Mouse (Mus musculus): ENCODE data around the gene Clpsl2. TPM values are rescaled to one million over a fixed set of nuclear protein-coding genes. Genes with fewer than 3 reads are reported as not detected.

The Clpsl2 gene
- total and polyA plus RNA-seq, 2 experiments from 2014 or later, result not detected

GRCm38 (mm10) chr17:28575244-28576125 lies 26.3 kb downstream of the Clpsl2 start, which contains the start of gene Lhfpl5:
Lhfpl5 (plus strand) TSS chr17:28575641.
- Histone ChIP-seq H3K4me2 (ENCODE audit: low read depth, low read length) (peak within 1 kb of the TSS; percentile 29; the same call in 1 of the 2 replicates), H3K4me3 (ENCODE audit: low read depth, low read length) (0 out of 2 replicates have a peak within 1 kb of the TSS, but pooled peaks have one; percentile 14), H3K36me3 (replicated peaks; ENCODE audit: control insufficient read depth, insufficient read depth, low read length) (no peaks in the 10 kb centered on the region), H3K9ac (replicated peaks; ENCODE audit: low read depth, low read length) (no peak within 1 kb of the TSS), H3K27ac (ENCODE audit: low read depth) (no peak within 1 kb of the TSS), H3K4me1 (ENCODE audit: control insufficient read depth, insufficient read depth) (no peaks in the 10 kb centered on the region), H3K27me3 (ENCODE audit: control insufficient read depth, insufficient read depth, low read length) (peaks cover 10% of the 10 kb centered on the region; the same call in 1 of the 2 replicates), H3K9me3 (replicated peaks; ENCODE audit: control insufficient read depth, low read length) (no peaks in the 10 kb centered on the region)
- TF ChIP-seq EP300 (IDR thresholded peaks at IDR 0.05; ENCODE audit: low read depth) (no peak), CTCF (IDR thresholded peaks at IDR 0.05; ENCODE audit: low read depth) (no peak)
- ATAC-seq (ENCODE audit: insufficient read depth, low read depth) (peak; percentile 83), DNase-seq (ENCODE audit: low spot score) (peak; percentile 7)
- 14% methylated on average over 49 of the region's 50 CpGs for WGBS

- DNase-seq (ENCODE audit: low spot score) (peak; percentile 81), ATAC-seq (ENCODE audit: insufficient read depth, low read depth) (peak; percentile 88)
- 7% methylated on average over 9 of the region's 9 CpGs for WGBS
- Histone ChIP-seq H3K36me3 (replicated peaks; ENCODE audit: control insufficient read depth, insufficient read depth, low read length) (no peaks in the 10 kb centered on the region), H3K4me3 (ENCODE audit: low read depth, low read length) (no peak overlapping the region), H3K27ac (ENCODE audit: low read depth) (no peak overlapping the region), H3K4me1 (ENCODE audit: control insufficient read depth, insufficient read depth) (no peaks in the 10 kb centered on the region), H3K9ac (replicated peaks; ENCODE audit: low read depth, low read length) (no peak overlapping the region), H3K27me3 (ENCODE audit: control insufficient read depth, insufficient read depth, low read length) (peaks cover 6% of the 10 kb centered on the region; the same call in 1 of the 2 replicates), H3K9me3 (replicated peaks; ENCODE audit: control insufficient read depth, low read length) (no peaks in the 10 kb centered on the region), H3K4me2 (ENCODE audit: low read depth, low read length) (no peak overlapping the region)
- TF ChIP-seq CTCF (IDR thresholded peaks at IDR 0.05; ENCODE audit: low read depth) (no peak), EP300 (IDR thresholded peaks at IDR 0.05; ENCODE audit: low read depth) (no peak)
Measured at GRCm38 (mm10) chr17:28580396-28580795, 31.2 kb downstream of the Clpsl2 start.

GRCm38 (mm10) chr17:28581056-28581455 lies 31.8 kb downstream of the Clpsl2 start:
- no peak overlapping the region for H3K4me2 ChIP-seq (ENCODE audit: low read depth, low read length)
- H3K27me3 ChIP-seq (ENCODE audit: control insufficient read depth, insufficient read depth, low read length), result 0 out of 2 replicates have a peak, but pooled peaks cover 2% of the 10 kb centered on the region
- H3K4me3 ChIP-seq (ENCODE audit: low read depth, low read length), result no peak overlapping the region
- no peaks in the 10 kb centered on the region for H3K9me3 ChIP-seq (replicated peaks; ENCODE audit: control insufficient read depth, low read length)
- H3K27ac ChIP-seq (ENCODE audit: low read depth), result no peak overlapping the region
- ATAC-seq (ENCODE audit: insufficient read depth, low read depth), result no peak
- H3K36me3 ChIP-seq (replicated peaks; ENCODE audit: control insufficient read depth, insufficient read depth, low read length), result no peaks in the 10 kb centered on the region
- H3K9ac ChIP-seq (replicated peaks; ENCODE audit: low read depth, low read length), result no peak overlapping the region
- TF ChIP-seq CTCF (IDR thresholded peaks at IDR 0.05; ENCODE audit: low read depth) (no peak), EP300 (IDR thresholded peaks at IDR 0.05; ENCODE audit: low read depth) (no peak)
- 49% methylated on average over 2 of the region's 2 CpGs for WGBS
- H3K4me1 ChIP-seq (ENCODE audit: control insufficient read depth, insufficient read depth), result no peaks in the 10 kb centered on the region
- DNase-seq (ENCODE audit: low spot score), result no peak

GRCm38 (mm10) chr17:28586509-28586908 lies 37.3 kb downstream of the Clpsl2 start:
- TF ChIP-seq CTCF (IDR thresholded peaks at IDR 0.05; ENCODE audit: low read depth), result no peak
- no peak for TF ChIP-seq EP300 (IDR thresholded peaks at IDR 0.05; ENCODE audit: low read depth)
- 80% methylated on average over 3 of the region's 3 CpGs for WGBS
- H3K4me2 ChIP-seq (ENCODE audit: low read depth, low read length), result no peak overlapping the region
- H3K9me3 ChIP-seq (replicated peaks; ENCODE audit: control insufficient read depth, low read length), result no peaks in the 10 kb centered on the region
- H3K4me3 ChIP-seq (ENCODE audit: low read depth, low read length), result no peak overlapping the region
- no peaks in the 10 kb centered on the region for H3K4me1 ChIP-seq (ENCODE audit: control insufficient read depth, insufficient read depth)
- no peak for ATAC-seq (ENCODE audit: insufficient read depth, low read depth)
- no peak overlapping the region for H3K27ac ChIP-seq (ENCODE audit: low read depth)
- H3K36me3 ChIP-seq (replicated peaks; ENCODE audit: control insufficient read depth, insufficient read depth, low read length), result peaks cover 37% of the 10 kb centered on the region
- no peak for DNase-seq (ENCODE audit: low spot score)
- no peaks in the 10 kb centered on the region for H3K27me3 ChIP-seq (ENCODE audit: control insufficient read depth, insufficient read depth, low read length)
- H3K9ac ChIP-seq (replicated peaks; ENCODE audit: low read depth, low read length), result no peak overlapping the region

GRCm38 (mm10) chr17:28588591-28588990 lies 39.4 kb downstream of the Clpsl2 start:
- 65% methylated on average over 2 of the region's 2 CpGs for WGBS
- peaks cover 45% of the 10 kb centered on the region for H3K36me3 ChIP-seq (replicated peaks; ENCODE audit: control insufficient read depth, insufficient read depth, low read length)

More at GRCm38 (mm10) chr17:28588591-28588990, 39.4 kb downstream of the Clpsl2 start:
- Histone ChIP-seq H3K4me1 (ENCODE audit: control insufficient read depth, insufficient read depth) (0 out of 2 replicates have a peak, but pooled peaks cover 6% of the 10 kb centered on the region), H3K27ac (ENCODE audit: low read depth) (no peak overlapping the region), H3K4me2 (ENCODE audit: low read depth, low read length) (no peak overlapping the region), H3K9me3 (replicated peaks; ENCODE audit: control insufficient read depth, low read length) (no peaks in the 10 kb centered on the region), H3K4me3 (ENCODE audit: low read depth, low read length) (no peak overlapping the region), H3K9ac (replicated peaks; ENCODE audit: low read depth, low read length) (no peak overlapping the region), H3K27me3 (ENCODE audit: control insufficient read depth, insufficient read depth, low read length) (no peaks in the 10 kb centered on the region)
- TF ChIP-seq EP300 (IDR thresholded peaks at IDR 0.05; ENCODE audit: low read depth), result no peak
- DNase-seq (ENCODE audit: low spot score), result no peak
- ATAC-seq (ENCODE audit: insufficient read depth, low read depth), result no peak

All from heart, postnatal 0 days (tissue).